Mouse (Mus musculus) embryonic facial prominence, embryonic 13.5 days (tissue): ENCODE data around the gene Agt. TPM values are rescaled to one million over a fixed set of nuclear protein-coding genes. Genes with fewer than 3 reads are reported as not detected.

Source experiments
- ATAC-seq: fragments of 200-750 bp; cut with Nextera tagmentation; 2 replicates; pipeline ENCODE4 v1.8.0; 2017; ENCODE audit warnings: low read depth; ENCODE audit not compliant: insufficient number of reproducible peaks, insufficient read depth, low FRiP score, low TSS enrichment
- H3K27ac ChIP-seq: fragments of 300-500 bp; sonication (generic); 2 replicates; pipeline ENCODE4 v1.5.1; 2015; ENCODE audit warnings: moderate library complexity, mild to moderate bottlenecking, inconsistent platforms
- H3K27me3 ChIP-seq: fragments of 300-500 bp; sonication (generic); 2 replicates; pipeline ENCODE4 v1.6.1; 2015; ENCODE audit warnings: mild to moderate bottlenecking, inconsistent platforms
- H3K36me3 ChIP-seq: fragments of 300-500 bp; sonication (generic); 2 replicates; pipeline ENCODE4 v1.6.1; 2015; ENCODE audit warnings: mild to moderate bottlenecking, inconsistent platforms
- H3K4me1 ChIP-seq: fragments of 300-500 bp; sonication (generic); 2 replicates; pipeline ENCODE4 v1.6.1; 2015; ENCODE audit warnings: inconsistent platforms
- H3K4me2 ChIP-seq: fragments of 300-500 bp; sonication (generic); 2 replicates; pipeline ENCODE4 v1.6.1; 2015; ENCODE audit warnings: moderate library complexity, mild to moderate bottlenecking, inconsistent platforms
- H3K4me3 ChIP-seq: fragments of 300-500 bp; sonication (generic); 2 replicates; pipeline ENCODE4 v1.5.1; 2015; ENCODE audit warnings: mild to moderate bottlenecking, inconsistent platforms
- H3K9ac ChIP-seq: fragments of 300-500 bp; sonication (generic); 2 replicates; pipeline ENCODE4 v1.6.1; 2015; ENCODE audit warnings: mild to moderate bottlenecking, inconsistent platforms
- H3K9me3 ChIP-seq: fragments of 300-500 bp; sonication (generic); 2 replicates; pipeline ENCODE4 v1.6.1; 2016; ENCODE audit warnings: inconsistent platforms
- WGBS: fragments of 180-500 bp; shearing (Covaris S2); methylation state at CpG from one replicate; pipeline ENCODE4 v1.1.7; 2015; ENCODE audit warnings: mixed read lengths; 5-methylcytosine and 5-hydroxymethylcytosine counted together
- polyA plus RNA-seq: library from polyadenylated mRNA; unstranded; fragments of >200 nt; fragmentation: Nextera tagmentation; extraction: Ambion mirVana; gene quantifications from 2 replicates; pipeline ENCODE4 v1.2.1, GENCODE M21; 2015

The Agt gene
- polyA plus RNA-seq, 1 experiment from 2014 or later = 0.28 TPM

DNA sequence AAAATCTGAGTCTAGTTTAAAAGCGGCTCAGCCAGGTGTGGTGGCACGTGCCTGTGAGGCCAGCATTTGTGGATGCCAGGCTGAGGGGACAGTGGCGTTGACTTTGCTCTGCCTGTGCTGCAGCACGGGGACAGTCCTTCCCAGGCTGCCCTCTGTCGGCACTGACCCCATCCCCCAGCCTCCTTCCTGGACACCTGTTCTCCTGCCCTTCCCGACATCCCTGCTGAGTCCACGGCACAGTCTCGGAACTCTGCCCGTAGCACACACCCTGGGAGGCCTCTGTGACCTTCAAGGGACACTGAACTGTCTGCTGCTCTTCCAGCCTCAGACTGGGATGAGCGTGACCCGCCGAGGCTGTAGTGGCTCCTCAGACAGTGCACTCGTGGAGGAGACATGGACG lies 39.4 kb downstream of the Agt start:
- H3K9me3 ChIP-seq = no peaks in the 10 kb centered on the region
- no peak for ATAC-seq
- no peak overlapping the region for H3K4me2 ChIP-seq
- H3K36me3 ChIP-seq = peaks cover 89% of the 10 kb centered on the region
- no peak overlapping the region for H3K27ac ChIP-seq
- no peaks in the 10 kb centered on the region for H3K27me3 ChIP-seq
- H3K9ac ChIP-seq = no peak overlapping the region
- WGBS = 88% methylated on average over 14 of the region's 14 CpGs
- no peak overlapping the region for H3K4me3 ChIP-seq
- no peaks in the 10 kb centered on the region for H3K4me1 ChIP-seq

DNA sequence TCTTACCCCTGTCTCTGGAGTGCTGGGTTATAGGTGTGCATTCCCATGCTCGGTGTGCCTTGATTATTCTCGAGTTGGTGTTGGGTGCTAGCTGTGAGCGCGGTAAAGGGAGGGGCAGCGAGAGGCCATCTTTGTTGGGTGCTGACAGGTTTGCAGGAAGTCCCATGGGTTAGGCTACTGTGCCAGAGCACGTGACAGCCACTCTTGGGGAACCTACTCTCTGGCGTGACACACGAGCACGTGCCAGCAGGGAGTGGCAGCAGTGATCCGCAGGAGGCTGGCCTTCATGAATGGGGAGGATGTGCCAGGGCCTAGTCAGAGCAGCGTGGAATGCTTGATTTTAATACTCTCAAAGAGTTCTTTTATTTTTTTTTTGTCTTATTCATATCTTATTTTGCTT lies 43.2 kb downstream of the Agt start:
- H3K9me3 ChIP-seq = no peaks in the 10 kb centered on the region
- no peak overlapping the region for H3K4me2 ChIP-seq
- 93% methylated on average over 11 of the region's 11 CpGs for WGBS
- no peak for ATAC-seq
- no peak overlapping the region for H3K27ac ChIP-seq
- H3K9ac ChIP-seq = no peak overlapping the region
- peaks cover 10% of the 10 kb centered on the region for H3K4me1 ChIP-seq
- peaks cover 56% of the 10 kb centered on the region for H3K36me3 ChIP-seq
- no peaks in the 10 kb centered on the region for H3K27me3 ChIP-seq
- H3K4me3 ChIP-seq = no peak overlapping the region

DNA sequence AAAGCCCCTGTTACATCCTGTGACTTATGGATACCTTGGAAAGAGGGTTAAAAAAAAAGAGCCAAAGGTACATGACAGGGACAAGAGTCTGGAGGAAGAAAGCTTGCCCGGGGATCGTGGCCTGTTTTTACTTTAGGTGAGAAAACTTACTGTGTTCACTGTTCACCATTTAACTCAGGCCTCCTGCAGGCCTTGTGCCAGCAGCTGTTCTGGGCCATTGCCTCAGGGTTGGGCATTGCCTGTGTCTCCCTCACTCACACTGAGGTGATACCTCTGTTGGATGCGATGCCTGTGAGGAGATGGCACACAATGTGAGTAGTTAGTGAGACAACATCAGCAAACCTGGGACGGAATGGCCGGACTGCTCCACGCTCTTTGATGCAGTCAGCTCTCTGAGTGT lies 47.6 kb downstream of the Agt start:
- peaks cover 15% of the 10 kb centered on the region for H3K4me1 ChIP-seq
- peak overlapping the region; percentile 87 for H3K4me3 ChIP-seq
- ATAC-seq = no peak
- 87% methylated on average over 6 of the region's 6 CpGs for WGBS
- H3K27ac ChIP-seq = no peak overlapping the region
- H3K9ac ChIP-seq = peak overlapping the region; percentile 93
- peaks cover 21% of the 10 kb centered on the region for H3K36me3 ChIP-seq
- H3K9me3 ChIP-seq = no peaks in the 10 kb centered on the region
- peak overlapping the region; percentile 86 for H3K4me2 ChIP-seq
- no peaks in the 10 kb centered on the region for H3K27me3 ChIP-seq

DNA sequence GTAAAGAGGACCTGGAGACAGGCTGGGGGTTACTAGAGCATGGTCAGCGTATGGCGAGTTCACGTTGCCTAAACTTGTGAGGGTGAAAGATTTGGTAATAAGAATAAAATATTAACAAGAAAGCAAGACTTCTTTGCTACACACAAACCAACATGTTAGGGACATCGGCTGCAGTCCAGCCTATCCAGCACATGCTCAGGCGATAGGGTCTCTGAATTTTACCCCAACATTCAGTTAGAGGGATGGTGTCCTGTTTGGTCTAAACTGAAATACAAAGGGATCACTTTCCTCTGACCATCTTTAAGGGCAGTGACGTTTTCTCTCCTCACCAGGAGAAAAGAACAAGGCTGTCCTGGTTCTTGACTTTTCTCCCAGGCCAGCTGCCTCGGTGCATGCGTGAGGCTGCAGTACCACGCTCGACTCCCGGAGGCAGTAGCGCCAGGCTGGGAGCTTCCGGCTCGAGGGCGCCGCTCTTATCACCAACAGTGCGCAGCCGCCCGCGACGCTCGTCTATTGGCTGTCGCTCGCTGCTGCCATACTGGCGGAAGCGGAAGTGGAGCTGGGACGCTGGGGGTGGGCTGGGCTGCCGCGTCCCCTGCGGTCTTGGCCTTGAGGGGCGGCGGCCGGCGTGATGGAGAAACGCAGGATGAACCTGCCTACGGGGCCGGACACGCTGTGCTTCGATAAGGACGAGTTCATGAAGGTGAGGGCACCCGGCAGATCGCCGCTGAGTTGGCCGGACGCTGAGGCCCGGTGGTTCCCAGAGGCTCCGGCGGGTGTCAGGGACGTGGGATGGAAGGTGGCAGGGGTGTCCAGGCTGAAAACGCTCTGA lies 49.0 kb downstream of the Agt start, which contains the start of gene Cog2:
TSS of gene Cog2 (plus strand) at position 519 of the 832 bp plus-strand sequence.
- Histone ChIP-seq H3K4me3 (peak within 1 kb of the TSS; percentile 87), H3K9ac (peak within 1 kb of the TSS; percentile 93), H3K36me3 (peaks cover 6% of the 10 kb centered on the region), H3K9me3 (no peaks in the 10 kb centered on the region), H3K4me1 (peaks cover 15% of the 10 kb centered on the region), H3K4me2 (peak within 1 kb of the TSS; percentile 86), H3K27me3 (no peaks in the 10 kb centered on the region; the same call in 1 of the 2 replicates), H3K27ac (0 out of 2 replicates have a peak within 1 kb of the TSS, but pooled peaks have one; percentile 16)
- WGBS = 10% methylated on average over 50 of the region's 50 CpGs
- ATAC-seq = peak; percentile 99

DNA sequence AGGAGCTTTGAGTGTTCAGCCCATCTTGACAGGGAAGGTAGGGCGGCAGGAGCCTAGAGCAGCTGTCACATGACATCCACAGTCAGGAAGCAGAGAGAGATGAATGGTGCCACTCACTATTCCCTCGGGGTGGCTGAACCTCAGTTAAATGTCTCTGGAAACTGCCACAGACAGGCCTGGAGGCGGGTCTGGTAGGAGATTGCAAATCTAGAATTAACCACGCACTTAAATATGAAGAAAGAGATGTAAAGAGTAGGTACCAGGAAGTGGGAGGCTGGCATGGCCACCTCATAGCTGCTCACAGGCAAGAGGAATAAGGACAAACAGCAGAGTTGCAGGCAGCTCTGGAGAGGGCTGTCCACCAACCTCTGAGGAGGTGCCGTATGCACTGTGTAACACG lies 52.4 kb downstream of the Agt start:
- peaks cover 13% of the 10 kb centered on the region for H3K4me1 ChIP-seq
- H3K9ac ChIP-seq = no peak overlapping the region
- H3K9me3 ChIP-seq = no peaks in the 10 kb centered on the region
- H3K27ac ChIP-seq = no peak overlapping the region
- no peaks in the 10 kb centered on the region; the same call in 1 of the 2 replicates for H3K27me3 ChIP-seq
- no peak for ATAC-seq
- H3K4me2 ChIP-seq = no peak overlapping the region
- no peaks in the 10 kb centered on the region for H3K36me3 ChIP-seq
- H3K4me3 ChIP-seq = no peak overlapping the region
- 67% methylated on average over 6 of the region's 6 CpGs for WGBS

DNA sequence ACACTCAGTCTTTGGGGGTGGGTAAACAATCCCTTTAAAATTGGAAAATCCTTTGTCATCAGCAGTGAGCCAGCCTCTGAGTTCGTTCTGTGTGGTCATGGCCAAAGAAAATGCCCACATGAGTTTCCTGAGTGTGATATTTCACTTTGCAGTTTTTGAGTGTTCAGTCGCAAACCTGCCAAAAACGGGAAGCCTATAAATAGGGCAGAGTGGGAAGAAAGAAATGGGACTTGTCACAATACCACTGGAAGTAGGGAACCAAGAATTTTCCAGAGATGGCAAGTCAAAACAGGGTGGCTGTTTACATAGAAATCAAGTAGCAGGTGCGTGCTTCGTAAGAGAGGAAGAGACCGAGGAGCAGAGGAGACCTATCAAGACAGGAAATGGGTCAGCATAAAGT lies 53.0 kb downstream of the Agt start:
- no peak overlapping the region for H3K9ac ChIP-seq
- no peak for ATAC-seq
- H3K4me3 ChIP-seq = no peak overlapping the region
- no peak overlapping the region for H3K27ac ChIP-seq
- H3K36me3 ChIP-seq = no peaks in the 10 kb centered on the region
- H3K4me1 ChIP-seq = peaks cover 7% of the 10 kb centered on the region
- no peaks in the 10 kb centered on the region for H3K9me3 ChIP-seq
- WGBS = 75% methylated on average over 6 of the region's 6 CpGs
- H3K4me2 ChIP-seq = no peak overlapping the region
- no peaks in the 10 kb centered on the region; the same call in 1 of the 2 replicates for H3K27me3 ChIP-seq

DNA sequence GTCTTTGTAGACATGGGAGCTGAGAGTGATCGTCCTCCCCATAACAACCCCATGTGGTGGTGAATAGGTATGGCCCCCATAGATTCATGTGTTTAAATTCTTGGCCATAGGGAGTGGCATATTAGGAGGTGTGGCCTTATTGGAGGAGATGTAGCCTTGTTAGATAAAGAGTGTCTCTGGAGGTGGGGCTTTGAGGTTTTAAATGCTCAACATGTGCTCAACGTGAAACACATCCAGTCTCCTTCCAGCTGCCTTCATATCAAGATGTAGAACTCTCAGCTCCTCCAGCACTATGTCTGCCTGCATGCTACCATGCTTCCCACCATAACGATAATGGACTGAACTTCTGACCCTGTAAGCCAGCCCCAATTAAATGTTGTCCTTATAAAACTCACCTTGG lies 53.5 kb downstream of the Agt start:
- 69% methylated on average over 3 of the region's 3 CpGs for WGBS
- Histone ChIP-seq H3K4me2 (no peak overlapping the region), H3K36me3 (no peaks in the 10 kb centered on the region), H3K4me1 (0 out of 2 replicates have a peak, but pooled peaks cover 3% of the 10 kb centered on the region), H3K9me3 (no peaks in the 10 kb centered on the region), H3K27ac (no peak overlapping the region), H3K4me3 (no peak overlapping the region), H3K9ac (no peak overlapping the region), H3K27me3 (no peaks in the 10 kb centered on the region; the same call in 1 of the 2 replicates)
- no peak for ATAC-seq

DNA sequence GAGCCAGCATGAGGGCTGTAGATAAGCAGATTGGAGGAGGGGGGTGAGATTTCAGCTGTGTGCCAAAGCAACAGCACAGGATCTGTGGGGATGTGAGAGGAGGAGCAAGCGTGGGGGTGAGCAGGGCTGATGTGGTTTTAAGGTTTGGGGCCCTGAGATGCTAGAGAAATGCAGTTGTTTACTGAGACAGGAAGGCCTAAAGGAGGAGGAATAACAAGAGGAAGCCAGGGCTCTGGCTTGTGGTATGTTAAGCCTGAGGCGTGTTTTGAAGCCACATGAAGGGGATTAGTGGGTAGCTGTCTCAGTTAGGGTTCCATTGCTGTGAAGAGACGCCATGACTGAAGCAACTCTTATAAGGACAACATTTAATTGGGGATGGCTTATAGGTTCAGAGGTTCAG lies 60.4 kb downstream of the Agt start:
- 68% methylated on average over 3 of the region's 3 CpGs for WGBS
- Histone ChIP-seq H3K4me2 (no peak overlapping the region), H3K9ac (no peak overlapping the region), H3K4me3 (no peak overlapping the region), H3K9me3 (no peaks in the 10 kb centered on the region), H3K36me3 (no peaks in the 10 kb centered on the region), H3K27me3 (no peaks in the 10 kb centered on the region), H3K4me1 (no peaks in the 10 kb centered on the region), H3K27ac (no peak overlapping the region)
- ATAC-seq = no peak

DNA sequence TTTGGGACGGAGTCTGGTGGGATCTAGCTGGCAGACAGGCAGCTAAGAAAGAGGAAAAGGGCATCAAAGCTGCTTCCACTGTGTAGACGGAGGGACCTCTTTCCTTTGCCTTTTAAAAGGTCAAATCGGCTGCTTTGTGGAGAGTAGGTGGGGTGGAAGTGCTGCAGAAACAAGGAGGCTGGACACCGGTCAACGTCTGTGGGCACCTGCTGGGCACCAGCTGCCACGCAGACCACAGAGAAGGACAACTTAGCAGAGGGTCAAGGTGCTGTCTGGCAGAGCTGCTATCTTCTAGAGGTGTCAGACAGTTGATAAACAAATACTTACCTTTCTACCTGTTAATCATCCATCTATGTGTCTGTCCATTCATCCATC lies 61.2 kb downstream of the Agt start:
- WGBS = 76% methylated on average over 6 of the region's 6 CpGs
- H3K4me3 ChIP-seq = no peak overlapping the region
- H3K4me2 ChIP-seq = no peak overlapping the region
- peaks cover 3% of the 10 kb centered on the region; the same call in 1 of the 2 replicates for H3K9me3 ChIP-seq
- no peak overlapping the region for H3K27ac ChIP-seq
- ATAC-seq = no peak
- H3K27me3 ChIP-seq = no peaks in the 10 kb centered on the region
- no peaks in the 10 kb centered on the region for H3K4me1 ChIP-seq
- H3K9ac ChIP-seq = no peak overlapping the region
- no peaks in the 10 kb centered on the region for H3K36me3 ChIP-seq

DNA sequence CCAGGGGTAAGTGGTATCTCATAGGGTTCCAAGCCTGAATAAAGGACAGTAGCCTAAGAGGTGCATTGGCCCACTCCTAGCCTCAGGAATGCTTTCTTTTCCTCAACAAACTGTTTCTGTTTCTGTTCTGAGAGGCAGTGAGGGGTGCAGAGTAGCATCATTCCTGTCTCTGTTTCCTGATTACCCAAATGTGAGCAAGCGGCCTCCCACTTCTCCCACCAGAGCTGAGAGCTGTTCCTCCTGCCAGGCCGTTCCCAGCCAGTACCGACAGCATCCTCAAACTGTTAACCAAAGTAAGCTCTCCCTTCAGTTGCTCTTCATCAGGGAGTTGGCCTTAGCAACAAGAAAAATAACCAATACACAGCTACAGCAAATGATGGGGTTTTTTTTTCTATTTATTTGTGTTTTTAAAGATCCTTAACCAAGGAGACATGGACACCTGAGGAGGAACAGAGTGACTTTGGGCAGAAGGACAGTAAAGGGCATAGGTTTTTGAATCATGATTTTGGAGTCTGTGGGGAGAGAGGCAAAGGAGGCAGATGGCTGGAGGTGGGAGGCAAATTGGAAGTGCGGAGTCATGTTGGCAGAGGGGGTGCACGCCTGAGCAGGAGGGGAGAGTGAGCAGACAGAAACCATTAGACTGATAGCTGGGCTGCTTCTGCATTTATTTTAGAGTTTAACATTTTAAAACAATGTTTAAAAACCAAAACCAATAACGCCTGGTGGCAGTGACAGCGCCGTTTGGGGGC lies 61.8 kb downstream of the Agt start:
- ATAC-seq = no peak
- Histone ChIP-seq H3K9me3 (peaks cover 5% of the 10 kb centered on the region; the same call in 1 of the 2 replicates), H3K9ac (no peak overlapping the region), H3K4me1 (no peaks in the 10 kb centered on the region), H3K27me3 (no peaks in the 10 kb centered on the region), H3K4me3 (no peak overlapping the region), H3K4me2 (no peak overlapping the region), H3K27ac (no peak overlapping the region), H3K36me3 (no peaks in the 10 kb centered on the region)
- WGBS = 75% methylated on average over 8 of the region's 8 CpGs
